Mouse (Mus musculus) thymus, postnatal 10 days (tissue): ENCODE data around the gene Tceal5.

Source experiments
- DNase-seq, 2 experiments: peaks; one replicate each; pipeline ENCODE4 v3.0.0; 2021; ENCODE audit warnings: low spot score in 2 of 2

Gene Tceal5

DNA sequence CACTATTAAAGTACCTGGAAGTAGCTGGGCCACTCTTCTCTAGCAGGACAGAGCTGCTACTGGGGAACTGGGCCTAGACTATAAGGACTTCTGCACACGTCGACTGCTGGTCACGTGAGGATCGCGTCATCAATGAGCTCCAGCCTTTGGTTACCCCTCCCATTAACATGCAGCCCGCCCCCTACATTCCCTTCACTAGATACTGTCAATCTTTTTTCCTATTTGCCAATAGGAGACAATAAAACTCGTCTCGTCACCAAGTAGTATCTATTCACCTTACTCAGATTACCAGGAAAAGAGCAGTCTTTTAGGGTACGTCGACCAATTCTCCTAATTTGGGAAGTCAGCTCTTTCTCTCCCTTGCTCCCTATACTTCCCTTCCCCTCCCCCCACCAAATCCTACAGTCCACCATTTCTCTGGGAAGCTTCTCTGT is 31.5 kb downstream of the Tceal5 start, which contains the start of gene Tceal8:
Gene Tceal8, minus strand, starts transcription at position 225 of the 434 bp plus-strand sequence.
- DNase-seq: peak in 1 of 2 experiments; percentile 11

DNA sequence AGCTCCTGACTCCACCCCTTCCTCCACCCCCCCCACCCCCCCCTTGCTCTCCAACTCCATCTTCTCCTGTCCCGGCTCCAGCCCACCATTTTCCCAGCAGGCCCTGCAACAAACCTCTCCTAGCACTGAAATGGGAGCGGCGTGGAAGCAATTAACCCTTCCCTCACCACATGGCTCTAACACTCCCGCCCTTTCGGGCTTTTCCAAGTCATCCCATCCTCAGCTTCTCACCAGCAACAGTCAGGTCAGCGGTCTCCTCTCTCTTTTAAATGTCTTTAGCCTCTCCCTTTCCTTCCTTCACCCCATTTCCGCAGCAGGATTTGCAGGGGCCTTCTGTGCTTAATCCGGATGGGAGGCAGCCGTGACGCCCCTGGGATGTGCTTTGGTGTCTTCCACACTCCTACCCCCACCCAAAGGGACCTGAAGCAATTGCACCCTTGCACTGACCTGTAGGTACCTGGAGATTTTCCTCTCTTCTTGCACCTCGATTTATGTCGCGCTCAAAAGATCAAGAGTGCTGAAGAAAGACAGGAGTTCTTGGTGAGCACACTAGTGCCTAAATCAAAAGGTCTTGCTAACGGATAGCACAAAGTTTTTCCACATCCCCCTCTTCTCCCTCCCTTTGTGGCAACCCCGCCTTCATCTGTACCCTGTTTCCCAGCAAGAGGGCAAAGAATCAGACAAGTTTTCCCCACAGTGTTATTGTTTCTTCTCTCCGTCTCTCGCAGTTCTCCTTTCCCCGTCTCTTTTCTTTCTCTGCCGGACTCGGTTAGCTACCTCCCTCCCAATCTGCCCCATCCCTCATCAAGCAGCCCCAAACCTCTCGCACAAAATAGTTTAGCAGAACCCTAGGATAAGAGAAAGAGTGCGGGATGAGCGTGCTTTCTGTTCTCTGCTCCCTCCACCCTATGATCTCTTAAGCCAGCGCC is 32.2 kb downstream of the Tceal5 start:
- DNase-seq: no peak

DNA sequence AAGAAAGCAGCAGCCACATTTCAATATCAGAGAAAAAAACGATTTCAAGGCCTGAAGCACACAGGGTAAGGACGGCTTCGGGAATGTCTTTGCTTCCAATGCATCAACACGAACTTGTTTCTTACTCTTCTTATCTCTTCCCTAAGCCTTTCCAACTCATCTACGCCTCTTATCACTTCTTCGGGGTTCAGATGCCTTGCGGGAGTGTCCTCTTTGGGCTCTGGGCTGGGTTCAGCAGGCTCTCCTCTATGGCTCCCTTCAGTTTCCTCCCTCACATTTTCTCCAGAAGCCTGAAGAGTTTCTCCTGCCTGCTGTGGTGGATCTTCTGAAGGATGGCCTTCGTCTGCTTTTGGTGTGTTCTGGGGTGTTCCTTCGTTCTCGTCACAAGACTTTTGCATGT is 33.1 kb downstream of the Tceal5 start:
- DNase-seq: no peak
